ENCODE assay signal across 8 mouse cellular contexts in the genomic region with DNA sequence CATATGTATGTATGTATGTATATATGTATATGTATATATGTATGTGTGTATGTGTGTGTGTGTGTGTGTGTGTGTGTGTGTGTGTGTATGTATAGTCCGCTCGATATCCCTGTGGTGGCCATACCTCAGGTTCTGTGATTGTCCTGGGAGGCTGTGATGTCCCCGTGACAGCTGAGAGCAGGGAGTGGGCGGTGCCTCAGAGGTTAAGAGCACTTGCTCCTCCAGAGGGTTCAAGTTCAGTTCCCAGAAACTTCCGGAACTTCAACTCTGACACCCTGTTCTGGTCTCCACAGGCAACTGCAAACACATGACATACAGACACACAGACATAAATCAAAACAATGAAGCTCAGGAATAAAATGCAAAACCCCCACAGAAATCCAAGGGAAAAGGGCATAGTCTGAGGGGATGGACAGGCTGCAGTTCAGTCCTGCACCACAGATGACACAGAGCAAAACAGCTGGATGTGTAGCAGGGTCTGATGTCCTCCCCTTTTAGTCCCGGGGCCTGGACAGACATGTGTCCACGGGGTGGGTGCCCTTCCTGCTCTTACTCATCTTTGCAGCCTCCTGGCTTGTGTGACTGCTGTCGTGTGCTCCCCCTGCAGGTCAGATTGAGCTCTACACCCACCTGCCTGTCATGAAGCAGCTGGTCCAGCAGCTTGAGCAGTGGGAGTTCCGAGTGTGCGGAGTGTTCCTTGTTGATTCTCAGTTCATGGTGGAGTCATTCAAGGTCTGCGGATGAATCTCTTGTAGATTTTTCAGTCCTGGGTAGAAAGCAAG. TPM values are rescaled to one million over a fixed set of nuclear protein-coding genes. Genes with fewer than 3 reads are reported as not detected.
DNase-seq lines count a peak whose midpoint lies in the region; ATAC-seq lines count a peak whose summit lies in the region.

No protein-coding gene starts in this region.

- no peak overlapping the region for H3K4me2 ChIP-seq in intestine, embryonic 14.5 days (ENCODE audit: low read length)

- peak; percentile 96 for DNase-seq in heart, adult 11 months
- DNase-seq in heart, embryonic 10.5 days (ENCODE audit: low spot score), result no peak
- peak; percentile 88 for DNase-seq in cerebellum, adult 9-10 months
- peak; percentile 73 to 89 for DNase-seq in frontal cortex, adult 2 months (ENCODE audit: extremely low spot score in 1 of 2, low spot score in 1 of 2)
- peak; percentile 81 for DNase-seq in intestine, embryonic 14.5 days (ENCODE audit: low spot score)
- DNase-seq in left cerebral cortex, postnatal 10 days (ENCODE audit: extremely low spot score in 1 of 2, low spot score in 2 of 2), result peak; percentile 71 to 83
- peak; percentile 68 for DNase-seq in right cerebral cortex, postnatal 4 days

- WGBS in heart, embryonic 10.5 days, result 62% methylated on average over 11 of the region's 11 CpGs
- 58% methylated on average over 11 of the region's 11 CpGs for WGBS in intestine, embryonic 14.5 days

- H3K4me3 ChIP-seq in heart, embryonic 10.5 days, result no peak overlapping the region
- H3K4me3 ChIP-seq in intestine, embryonic 14.5 days (ENCODE audit: low read depth, low read length), result no peak overlapping the region

- no peaks in the 10 kb centered on the region for H3K9me3 ChIP-seq in heart, embryonic 10.5 days
- H3K9me3 ChIP-seq in intestine, embryonic 14.5 days (ENCODE audit: control insufficient read depth, low read length), result no peaks in the 10 kb centered on the region

- peaks cover 66% of the 10 kb centered on the region for H3K36me3 ChIP-seq in heart, embryonic 10.5 days
- H3K36me3 ChIP-seq in intestine, embryonic 14.5 days (ENCODE audit: control insufficient read depth, insufficient read depth, low read length), result peaks cover 46% of the 10 kb centered on the region

- H3K27me3 ChIP-seq in heart, embryonic 10.5 days (ENCODE audit: insufficient read depth, poor library complexity, severe bottlenecking), result no peaks in the 10 kb centered on the region
- H3K27me3 ChIP-seq in intestine, embryonic 14.5 days (replicated peaks; ENCODE audit: control insufficient read depth, insufficient read depth, low read length), result no peaks in the 10 kb centered on the region

- intact Hi-C loops in left cerebral cortex, postnatal 10 days (cut with DNase I), result no loop called here

- ATAC-seq in intestine, embryonic 14.5 days (replicated peaks; ENCODE audit: low FRiP score, low TSS enrichment, low read depth), result peak; percentile 68
- ATAC-seq in megakaryocyte-erythroid progenitor cell, adult 5-6 weeks (replicated peaks; ENCODE audit: low FRiP score, low TSS enrichment, poor library complexity, severe bottlenecking), result peak; percentile 95

- H3K27ac ChIP-seq in heart, embryonic 10.5 days, result no peak overlapping the region
- H3K27ac ChIP-seq in intestine, embryonic 14.5 days (ENCODE audit: low read depth), result no peak overlapping the region

- no peak overlapping the region for H3K9ac ChIP-seq in intestine, embryonic 14.5 days (ENCODE audit: low read length)

- H3K4me1 ChIP-seq in heart, embryonic 10.5 days, result no peaks in the 10 kb centered on the region; the same call in 1 of the 2 replicates
- no peaks in the 10 kb centered on the region for H3K4me1 ChIP-seq in intestine, embryonic 14.5 days (replicated peaks; ENCODE audit: control insufficient read depth, insufficient read depth, low read length)

RNA-seq across cellular contexts. Expression of gene Fam216a, which starts 7.4 kb away (rescaled TPM):
- 69.5 and 80.8 TPM in 2 replicates for polyA plus RNA-seq in heart, embryonic 10.5 days (2016; fragmentation: Nextera tagmentation; extraction: Ambion mirVana)
- polyA plus RNA-seq in frontal cortex, adult 2 months (2012; rRNA removed), result 102 TPM in 2 replicates
- polyA plus RNA-seq in intestine, embryonic 14.5 days (2014; fragmentation: Nextera tagmentation; extraction: Ambion mirVana), result 61.2 and 68.4 TPM in 2 replicates
- 10 to 100 TPM; 70.1 to 77.5 TPM for total RNA-seq in left cerebral cortex, postnatal 10 days (2021)
- total RNA-seq in megakaryocyte-erythroid progenitor cell, adult 5-6 weeks (2014; fragmentation: Nextera tagmentation), result 33.8 and 37.3 TPM in 2 replicates
- 61.3 and 67.8 TPM in 2 replicates for total RNA-seq in megakaryocyte-erythroid progenitor cell, adult 5-6 weeks (2017)

RNA-seq across cellular contexts. Expression of gene Gpn3, which starts 7.9 kb away (rescaled TPM):
- polyA plus RNA-seq in heart, embryonic 10.5 days (2016; fragmentation: Nextera tagmentation; extraction: Ambion mirVana), result 70.5 and 83.4 TPM in 2 replicates
- polyA plus RNA-seq in frontal cortex, adult 2 months (2012; rRNA removed), result 30.4 and 33.0 TPM in 2 replicates
- polyA plus RNA-seq in intestine, embryonic 14.5 days (2014; fragmentation: Nextera tagmentation; extraction: Ambion mirVana), result 66.5 and 67.9 TPM in 2 replicates
- 10 to 100 TPM; 19.7 to 22.4 TPM for total RNA-seq in left cerebral cortex, postnatal 10 days (2021)
- 61.2 and 93.3 TPM in 2 replicates for total RNA-seq in megakaryocyte-erythroid progenitor cell, adult 5-6 weeks (2014; fragmentation: Nextera tagmentation)
- 61.5 and 75.8 TPM in 2 replicates for total RNA-seq in megakaryocyte-erythroid progenitor cell, adult 5-6 weeks (2017)

RNA-seq across cellular contexts. Expression of gene Arpc3, which starts 12.1 kb away (rescaled TPM):
- 82.8 and 108 TPM in 2 replicates for polyA plus RNA-seq in heart, embryonic 10.5 days (2016; fragmentation: Nextera tagmentation; extraction: Ambion mirVana)
- polyA plus RNA-seq in frontal cortex, adult 2 months (2012; rRNA removed), result 257 and 268 TPM in 2 replicates
- polyA plus RNA-seq in intestine, embryonic 14.5 days (2014; fragmentation: Nextera tagmentation; extraction: Ambion mirVana), result 39.3 and 44.0 TPM in 2 replicates
- 100 to 1,000 TPM; 268 to 275 TPM for total RNA-seq in left cerebral cortex, postnatal 10 days (2021)
- 195 and 370 TPM in 2 replicates for total RNA-seq in megakaryocyte-erythroid progenitor cell, adult 5-6 weeks (2014; fragmentation: Nextera tagmentation)
- 859 and 924 TPM in 2 replicates for total RNA-seq in megakaryocyte-erythroid progenitor cell, adult 5-6 weeks (2017)

RNA-seq across cellular contexts. Expression of gene Vps29, which starts 25.4 kb away (rescaled TPM):
- polyA plus RNA-seq in heart, embryonic 10.5 days (2016; fragmentation: Nextera tagmentation; extraction: Ambion mirVana), result 245 and 246 TPM in 2 replicates
- 188 and 192 TPM in 2 replicates for polyA plus RNA-seq in frontal cortex, adult 2 months (2012; rRNA removed)
- polyA plus RNA-seq in intestine, embryonic 14.5 days (2014; fragmentation: Nextera tagmentation; extraction: Ambion mirVana), result 243 and 254 TPM in 2 replicates
- 100 to 1,000 TPM; 224 to 239 TPM for total RNA-seq in left cerebral cortex, postnatal 10 days (2021)
- total RNA-seq in megakaryocyte-erythroid progenitor cell, adult 5-6 weeks (2014; fragmentation: Nextera tagmentation), result 86.2 and 88.4 TPM in 2 replicates
- total RNA-seq in megakaryocyte-erythroid progenitor cell, adult 5-6 weeks (2017), result 45.5 and 93.0 TPM in 2 replicates

RNA-seq across cellular contexts. Expression of gene Rad9b, which starts 25.5 kb away (rescaled TPM):
- polyA plus RNA-seq in heart, embryonic 10.5 days (2016; fragmentation: Nextera tagmentation; extraction: Ambion mirVana), result 7.0 and 8.8 TPM in 2 replicates
- 8.7 and 10.8 TPM in 2 replicates for polyA plus RNA-seq in frontal cortex, adult 2 months (2012; rRNA removed)
- 10.7 and 11.3 TPM in 2 replicates for polyA plus RNA-seq in intestine, embryonic 14.5 days (2014; fragmentation: Nextera tagmentation; extraction: Ambion mirVana)
- 1 to 10 TPM; 4.2 to 4.3 TPM for total RNA-seq in left cerebral cortex, postnatal 10 days (2021)
- total RNA-seq in megakaryocyte-erythroid progenitor cell, adult 5-6 weeks (2014; fragmentation: Nextera tagmentation), result 11.4 and 16.2 TPM in 2 replicates
- 7.5 and 11.7 TPM in 2 replicates for total RNA-seq in megakaryocyte-erythroid progenitor cell, adult 5-6 weeks (2017)
